Mouse (Mus musculus): ENCODE data around the gene Dmrta2. TPM values are rescaled to one million over a fixed set of nuclear protein-coding genes. Genes with fewer than 3 reads are reported as not detected.

Gene Dmrta2
- polyA plus RNA-seq, 1 experiment from 2014 or later, result 0.09 TPM

DNA sequence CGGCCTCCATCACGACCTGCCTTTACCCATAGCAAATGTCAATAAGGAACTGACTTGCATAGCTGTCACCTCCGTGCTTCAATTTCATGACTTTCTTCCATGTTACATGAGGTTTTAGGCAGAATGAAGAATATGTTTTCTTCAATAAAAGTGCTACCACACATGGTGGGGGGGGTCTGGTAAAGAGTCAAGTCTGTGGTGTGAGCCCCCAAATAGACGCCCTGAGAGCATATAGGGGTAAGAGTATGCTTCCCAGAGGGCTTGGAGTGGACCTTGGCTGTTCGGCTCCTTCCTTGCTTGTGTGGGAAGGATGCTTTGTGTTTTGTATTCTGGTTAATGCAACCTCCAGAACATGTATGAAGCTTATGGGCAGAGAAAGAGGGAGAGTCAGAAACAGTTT, 8.3 kb upstream of the Dmrta2 start:
- no peaks in the 10 kb centered on the region for H3K36me3 ChIP-seq
- no peak overlapping the region for H3K9ac ChIP-seq
- 80% methylated on average over 5 of the region's 5 CpGs for WGBS
- H3K4me3 ChIP-seq (replicated peaks), result no peak overlapping the region
- peaks cover 2% of the 10 kb centered on the region; the same call in 1 of the 2 replicates for H3K4me1 ChIP-seq
- H3K4me2 ChIP-seq, result no peak overlapping the region
- H3K27me3 ChIP-seq (replicated peaks), result peaks cover 36% of the 10 kb centered on the region
- no peaks in the 10 kb centered on the region for H3K9me3 ChIP-seq
- no peak for ATAC-seq (ENCODE audit: insufficient read depth, low FRiP score, low read depth)
- no peak overlapping the region for H3K27ac ChIP-seq

DNA sequence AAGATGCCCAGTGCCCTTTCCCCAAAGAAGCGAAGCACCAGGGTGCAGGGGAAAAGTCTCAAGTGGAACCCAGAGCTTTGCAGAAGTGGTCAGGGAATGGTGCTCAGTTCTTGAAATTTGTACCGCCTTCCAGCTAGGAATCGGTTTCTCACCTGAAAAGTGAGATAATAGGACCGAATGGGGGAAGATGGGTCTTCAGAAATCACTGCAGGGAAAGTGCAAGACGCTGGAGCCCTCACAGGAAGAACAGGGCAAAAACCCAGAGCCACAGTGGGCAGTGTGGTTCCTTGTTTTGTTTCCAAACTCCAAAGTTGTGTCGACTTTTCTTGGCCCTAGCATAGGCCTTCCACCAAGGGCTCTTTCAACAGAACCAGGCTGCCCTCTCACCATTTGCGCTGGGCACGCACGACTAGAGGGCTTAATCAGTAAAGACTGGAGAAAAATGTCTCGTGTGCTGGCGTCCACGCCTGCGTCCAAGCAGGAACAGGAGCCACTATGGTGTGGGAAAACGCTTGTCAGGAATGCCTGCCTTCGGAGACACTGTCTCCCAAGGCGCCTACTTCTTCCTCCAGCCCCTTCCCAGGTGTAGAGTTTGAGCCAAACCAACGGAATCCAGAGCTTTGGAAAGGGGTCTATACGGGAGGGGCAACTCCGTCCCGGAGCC, 3.7 kb upstream of the Dmrta2 start:
- Histone ChIP-seq H3K9ac (no peak overlapping the region), H3K4me2 (no peak overlapping the region), H3K27ac (no peak overlapping the region), H3K4me3 (replicated peaks) (no peak overlapping the region), H3K4me1 (peaks cover 19% of the 10 kb centered on the region), H3K27me3 (replicated peaks) (peaks cover 82% of the 10 kb centered on the region), H3K9me3 (no peaks in the 10 kb centered on the region), H3K36me3 (no peaks in the 10 kb centered on the region)
- WGBS, result 3% methylated on average over 20 of the region's 20 CpGs
- no peak for ATAC-seq (ENCODE audit: insufficient read depth, low FRiP score, low read depth)

DNA sequence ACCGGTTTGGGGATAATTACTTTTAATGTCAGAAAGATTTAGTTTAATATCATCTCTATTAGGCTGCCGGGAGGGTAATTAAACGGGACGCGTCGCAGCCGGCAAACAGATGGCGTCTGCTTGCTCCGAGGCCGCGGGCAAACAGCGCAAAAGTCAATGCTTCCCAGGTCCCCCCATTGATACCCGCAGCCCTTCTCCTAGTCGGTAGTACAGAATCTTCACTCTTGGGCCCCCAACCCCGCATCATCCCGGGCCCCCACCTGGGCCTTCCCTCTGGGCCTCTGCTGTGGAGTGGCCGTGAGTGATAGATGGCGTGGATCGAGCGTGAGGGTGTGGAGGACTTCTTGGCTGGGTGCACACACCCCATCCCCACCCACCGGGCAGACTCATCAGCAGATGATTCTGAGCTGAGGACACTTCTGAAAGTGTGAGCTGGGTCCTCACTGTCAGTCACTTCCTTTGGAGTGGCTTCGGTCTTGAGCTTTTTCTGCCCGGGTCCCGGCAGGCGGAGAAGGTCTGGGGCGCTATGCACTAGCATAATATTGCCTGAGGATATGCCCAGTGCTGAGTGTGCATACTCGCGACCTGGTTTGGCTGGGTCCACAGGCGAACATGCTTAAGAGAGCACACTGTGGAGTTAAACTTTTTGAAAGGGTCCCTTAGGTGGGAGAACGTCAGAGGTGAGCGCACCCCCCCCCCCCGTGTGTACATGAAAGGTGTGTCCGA, 3.0 kb upstream of the Dmrta2 start:
- peaks cover 89% of the 10 kb centered on the region for H3K27me3 ChIP-seq (replicated peaks)
- no peak overlapping the region for H3K27ac ChIP-seq
- ATAC-seq (ENCODE audit: insufficient read depth, low FRiP score, low read depth), result no peak
- no peaks in the 10 kb centered on the region for H3K9me3 ChIP-seq
- 2% methylated on average over 33 of the region's 33 CpGs for WGBS
- no peak overlapping the region for H3K4me2 ChIP-seq
- H3K4me1 ChIP-seq, result peaks cover 21% of the 10 kb centered on the region
- no peaks in the 10 kb centered on the region for H3K36me3 ChIP-seq
- H3K9ac ChIP-seq, result no peak overlapping the region
- no peak overlapping the region for H3K4me3 ChIP-seq (replicated peaks)

DNA sequence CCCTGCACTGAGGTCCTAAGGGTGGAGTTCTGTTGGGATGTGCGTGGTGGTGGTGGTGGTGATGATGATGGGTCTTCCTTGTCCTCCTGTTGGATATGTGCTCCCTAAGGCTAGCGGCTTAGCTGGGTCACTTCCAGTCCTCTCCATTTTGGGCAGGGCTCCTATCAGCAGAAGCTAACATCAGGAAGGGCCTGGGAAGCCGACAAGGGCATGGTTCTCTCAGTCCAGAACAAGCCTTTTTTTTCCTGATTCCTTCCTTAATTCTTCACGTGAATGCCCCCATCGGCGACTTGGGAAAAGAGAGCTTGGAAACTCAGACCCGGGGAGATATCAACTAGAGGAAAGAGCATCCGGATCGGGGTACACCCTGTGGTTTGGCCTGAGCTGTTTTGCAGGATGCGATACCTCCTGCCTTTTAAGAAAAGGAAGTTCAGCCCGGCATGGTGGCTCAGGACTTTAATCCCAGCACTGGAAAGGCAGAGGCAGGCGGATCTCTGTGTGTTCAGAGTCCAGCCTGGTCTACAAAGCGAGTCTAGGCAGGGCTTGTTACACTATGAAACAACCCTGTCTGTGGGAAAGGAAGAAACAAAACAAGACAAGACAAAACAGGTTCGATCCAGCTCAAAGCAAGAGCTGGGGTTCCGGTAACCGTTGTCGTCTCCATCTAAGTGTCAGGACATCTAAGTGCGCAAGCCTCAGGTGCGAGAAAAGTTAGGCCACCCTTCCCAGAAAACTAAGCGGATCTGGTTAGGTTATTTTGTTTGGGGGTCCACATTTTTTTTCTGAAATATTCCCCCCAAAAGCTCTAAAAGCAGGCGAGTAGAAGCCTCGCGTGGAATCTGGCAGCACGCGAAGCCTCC, 2.2 kb upstream of the Dmrta2 start:
- no peaks in the 10 kb centered on the region for H3K9me3 ChIP-seq
- peaks cover 24% of the 10 kb centered on the region for H3K4me1 ChIP-seq
- H3K4me3 ChIP-seq (replicated peaks), result no peak overlapping the region
- H3K9ac ChIP-seq, result no peak overlapping the region
- peaks cover 95% of the 10 kb centered on the region for H3K27me3 ChIP-seq (replicated peaks)
- no peak overlapping the region for H3K4me2 ChIP-seq
- no peak for ATAC-seq (ENCODE audit: insufficient read depth, low FRiP score, low read depth)
- no peak overlapping the region for H3K27ac ChIP-seq
- 10% methylated on average over 25 of the region's 25 CpGs for WGBS
- H3K36me3 ChIP-seq, result no peaks in the 10 kb centered on the region

DNA sequence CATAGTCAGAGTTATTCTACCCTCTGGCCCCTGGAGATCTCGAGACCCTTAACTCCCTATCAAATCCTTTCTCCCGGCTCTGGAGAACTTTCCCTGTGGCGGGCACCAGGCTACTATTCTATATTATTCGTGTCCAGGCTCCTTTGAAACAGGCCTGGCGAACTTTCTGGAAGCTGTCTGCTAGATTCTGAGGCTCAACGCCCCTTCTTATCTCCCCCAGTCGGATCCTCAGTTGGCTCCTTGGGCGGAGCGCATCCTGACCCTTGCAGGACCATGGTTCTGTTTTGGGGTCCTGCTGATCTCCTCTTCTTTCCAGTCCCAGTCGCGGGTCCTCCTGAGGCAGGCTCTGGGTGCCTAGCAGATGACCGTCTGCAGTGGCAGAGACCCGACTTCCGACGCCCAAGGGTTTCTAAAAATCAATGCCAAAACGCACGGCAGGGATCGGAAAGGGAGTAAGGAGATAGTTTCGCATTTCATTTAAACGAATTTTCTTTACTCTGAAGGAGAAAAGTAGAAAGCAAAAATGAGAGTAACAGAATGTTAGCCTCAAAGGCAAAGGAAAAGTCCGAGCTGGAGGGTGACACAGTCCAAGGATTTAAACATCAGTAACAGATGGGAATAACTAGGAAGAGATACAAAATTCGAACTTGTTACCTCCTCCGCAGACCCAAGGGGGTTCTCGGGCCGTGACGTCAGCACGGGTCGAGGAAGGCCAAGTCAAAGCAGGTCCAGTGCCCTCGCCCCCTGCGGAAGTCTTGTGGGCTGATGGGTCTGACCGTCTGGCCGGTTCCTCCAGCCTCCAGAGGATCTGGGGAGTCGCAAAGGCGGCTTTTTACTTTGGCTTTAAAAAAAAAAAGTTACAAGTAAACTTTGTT, 1.3 kb upstream of the Dmrta2 start:
- Histone ChIP-seq H3K4me1 (peaks cover 25% of the 10 kb centered on the region), H3K27ac (no peak overlapping the region), H3K9me3 (no peaks in the 10 kb centered on the region), H3K4me3 (replicated peaks) (no peak overlapping the region), H3K4me2 (no peak overlapping the region), H3K36me3 (no peaks in the 10 kb centered on the region), H3K9ac (no peak overlapping the region), H3K27me3 (replicated peaks) (peaks cover 96% of the 10 kb centered on the region)
- ATAC-seq (ENCODE audit: insufficient read depth, low FRiP score, low read depth), result no peak
- 2% methylated on average over 34 of the region's 34 CpGs for WGBS

DNA sequence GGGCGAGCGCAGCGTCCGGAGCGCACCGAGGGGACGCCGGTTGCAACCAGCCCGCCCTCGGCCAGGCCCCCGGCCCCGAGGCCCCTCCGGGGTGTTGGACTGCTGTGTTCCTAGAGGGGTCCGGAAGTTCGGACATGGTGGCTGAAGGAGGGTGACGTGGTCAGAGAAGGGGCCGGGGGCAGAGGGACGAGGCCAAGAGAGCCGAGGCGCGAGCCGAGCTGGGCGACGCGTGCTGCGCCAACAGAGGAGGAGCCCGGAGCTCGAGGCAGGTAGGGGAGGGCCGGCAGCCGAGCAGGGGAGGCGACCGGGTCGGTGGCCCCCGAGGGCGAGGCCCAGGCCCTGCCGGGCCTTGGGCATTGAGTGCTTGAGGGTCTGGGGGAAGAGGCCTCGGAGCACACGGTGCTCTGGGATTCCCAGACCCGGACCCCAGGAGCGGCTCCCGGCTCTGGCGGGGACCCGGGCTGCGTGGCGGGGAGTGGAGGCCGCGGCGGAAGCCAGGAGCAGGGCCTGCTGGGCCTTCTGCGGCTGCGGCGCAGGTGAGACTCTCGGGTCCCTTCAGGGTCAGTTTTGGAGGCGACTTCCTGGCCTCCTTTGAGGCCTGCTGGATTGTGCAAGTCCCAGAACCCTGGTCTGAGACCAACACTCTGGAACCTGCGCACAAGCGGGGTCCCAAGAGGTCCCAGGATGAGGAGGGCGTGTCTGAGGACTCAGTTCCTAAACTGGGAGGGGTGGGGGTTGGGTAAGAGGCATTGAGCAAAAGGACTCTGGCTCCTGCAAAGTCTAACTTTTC, 410 bp downstream of the Dmrta2 start:
- H3K9me3 ChIP-seq, result no peaks in the 10 kb centered on the region
- peaks cover 38% of the 10 kb centered on the region for H3K4me1 ChIP-seq
- peak overlapping the region; percentile 38 for H3K4me3 ChIP-seq (replicated peaks)
- no peaks in the 10 kb centered on the region for H3K36me3 ChIP-seq
- no peak overlapping the region for H3K27ac ChIP-seq
- ATAC-seq (ENCODE audit: insufficient read depth, low FRiP score, low read depth), result 0 out of 2 replicates have a peak, but pooled peaks have one; percentile 19
- WGBS, result under 1% methylated on average over 56 of the region's 56 CpGs
- no peak overlapping the region for H3K9ac ChIP-seq
- H3K4me2 ChIP-seq, result peak overlapping the region; percentile 60
- H3K27me3 ChIP-seq (replicated peaks), result peaks cover 98% of the 10 kb centered on the region

DNA sequence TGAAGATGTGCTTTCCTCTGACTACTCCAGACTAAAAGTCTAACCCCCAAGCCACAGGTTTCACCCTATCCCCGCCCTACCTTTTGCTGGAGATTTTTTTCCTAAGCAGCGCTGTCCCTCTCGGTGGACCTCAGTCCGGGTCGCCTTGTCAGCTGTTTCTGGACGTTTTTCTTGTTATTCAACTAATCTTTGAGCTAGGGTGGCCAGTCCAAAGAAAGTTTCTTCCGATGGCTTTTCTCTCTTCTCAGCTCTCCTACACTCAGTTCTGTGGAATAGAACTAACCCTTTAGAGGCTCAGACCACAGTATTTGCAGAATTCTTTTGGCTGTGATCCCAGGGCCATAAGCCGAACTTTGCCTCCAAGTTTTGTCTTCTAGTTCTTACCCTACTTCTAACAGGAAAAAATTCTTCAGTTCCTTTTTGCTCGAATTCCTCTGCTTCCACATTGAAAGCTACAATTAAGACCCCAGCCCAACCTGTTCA, 1.0 kb downstream of the Dmrta2 start:
- 7% methylated on average over 9 of the region's 9 CpGs for WGBS
- Histone ChIP-seq H3K27ac (no peak overlapping the region), H3K36me3 (no peaks in the 10 kb centered on the region), H3K27me3 (replicated peaks) (peaks cover 98% of the 10 kb centered on the region), H3K4me1 (peaks cover 44% of the 10 kb centered on the region), H3K4me2 (no peak overlapping the region), H3K9me3 (no peaks in the 10 kb centered on the region), H3K9ac (no peak overlapping the region), H3K4me3 (replicated peaks) (no peak overlapping the region)
- ATAC-seq (ENCODE audit: insufficient read depth, low FRiP score, low read depth), result no peak

DNA sequence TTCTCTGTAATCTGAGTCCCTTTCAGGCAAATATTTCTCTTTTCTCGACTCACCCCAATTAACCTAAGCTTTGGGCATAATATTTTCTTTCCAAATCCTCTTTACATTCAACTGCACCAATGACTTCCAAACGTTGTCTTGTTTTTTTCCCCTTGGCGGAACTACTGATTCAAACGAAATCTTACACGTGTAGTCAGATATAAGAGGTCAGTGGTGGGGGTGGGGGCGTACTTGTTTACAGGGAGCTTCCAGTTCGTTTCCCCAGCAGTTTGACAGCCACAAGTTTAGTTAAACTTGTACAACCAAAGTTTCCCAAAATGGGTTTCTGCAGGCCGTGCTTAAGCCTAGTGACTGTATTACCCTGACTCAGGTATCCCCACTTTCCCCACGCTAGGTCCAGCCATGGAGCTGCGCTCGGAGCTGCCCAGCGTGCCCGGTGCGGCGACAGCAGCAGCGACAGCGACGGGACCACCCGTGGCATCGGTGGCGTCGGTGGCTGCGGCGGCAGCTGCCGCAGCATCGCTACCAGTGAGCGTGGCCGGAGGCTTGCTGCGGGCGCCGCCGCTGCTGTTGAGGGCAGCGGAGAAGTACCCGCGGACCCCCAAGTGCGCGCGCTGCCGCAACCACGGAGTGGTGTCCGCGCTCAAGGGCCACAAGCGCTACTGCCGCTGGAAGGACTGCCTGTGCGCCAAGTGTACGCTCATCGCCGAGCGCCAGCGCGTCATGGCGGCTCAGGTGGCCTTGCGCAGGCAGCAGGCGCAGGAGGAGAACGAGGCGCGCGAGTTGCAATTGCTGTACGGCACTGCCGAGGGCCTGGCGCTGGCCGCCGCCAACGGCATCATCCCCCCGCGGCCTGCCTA, 1.8 kb downstream of the Dmrta2 start:
- Histone ChIP-seq H3K4me2 (peak overlapping the region; percentile 38), H3K4me1 (peaks cover 43% of the 10 kb centered on the region), H3K27ac (no peak overlapping the region), H3K36me3 (no peaks in the 10 kb centered on the region), H3K9ac (no peak overlapping the region), H3K9me3 (no peaks in the 10 kb centered on the region), H3K27me3 (replicated peaks) (peaks cover 98% of the 10 kb centered on the region), H3K4me3 (replicated peaks) (peak overlapping the region; percentile 13; the same call in 1 of the 2 replicates)
- no peak for ATAC-seq (ENCODE audit: insufficient read depth, low FRiP score, low read depth)
- under 1% methylated on average over 66 of the region's 66 CpGs for WGBS

DNA sequence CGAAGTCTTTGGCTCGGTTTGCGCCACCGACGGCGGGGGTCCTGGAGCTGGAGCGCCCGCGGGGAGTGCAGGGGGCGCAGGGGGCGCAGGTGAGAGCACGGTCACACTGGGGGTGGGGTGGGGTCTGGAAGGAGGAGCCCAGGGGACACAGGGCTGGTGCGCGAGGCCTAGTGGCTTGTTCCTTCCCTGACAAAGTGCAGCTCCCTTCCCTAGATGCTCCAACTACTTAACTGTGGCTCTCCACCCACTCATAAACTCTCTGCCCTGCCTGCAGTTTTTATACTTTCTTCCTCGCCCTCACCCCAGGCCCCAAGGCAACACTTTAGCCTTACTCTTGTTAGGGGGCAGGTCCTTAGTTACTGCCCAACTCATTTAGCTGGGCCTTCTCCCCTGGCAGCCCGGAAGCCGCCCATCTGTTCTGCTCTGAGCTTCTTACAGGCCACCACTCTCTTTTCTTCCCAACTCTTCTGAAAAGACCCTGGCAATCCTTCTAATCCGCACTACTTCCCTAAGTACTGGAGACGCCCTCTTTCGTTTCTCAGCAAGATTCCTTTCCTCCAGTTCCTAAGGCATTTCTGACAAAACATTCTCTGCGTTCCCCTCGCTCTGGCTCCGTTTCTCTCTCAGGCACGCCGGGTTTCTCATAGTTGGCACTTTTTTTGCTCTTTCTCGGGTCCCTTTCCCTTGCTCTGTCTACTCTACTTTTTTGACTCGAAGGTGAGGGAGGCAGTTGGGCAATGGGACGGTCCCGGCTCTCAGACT, 2.6 kb downstream of the Dmrta2 start:
- 9% methylated on average over 29 of the region's 29 CpGs for WGBS
- Histone ChIP-seq H3K4me1 (peaks cover 39% of the 10 kb centered on the region), H3K27ac (no peak overlapping the region), H3K9me3 (no peaks in the 10 kb centered on the region), H3K4me2 (0 out of 2 replicates have a peak overlapping the region, but pooled peaks have one; percentile 38), H3K9ac (no peak overlapping the region), H3K4me3 (replicated peaks) (0 out of 2 replicates have a peak overlapping the region, but pooled peaks have one; percentile 13), H3K27me3 (replicated peaks) (peaks cover 98% of the 10 kb centered on the region), H3K36me3 (no peaks in the 10 kb centered on the region)
- ATAC-seq (ENCODE audit: insufficient read depth, low FRiP score, low read depth), result no peak
